In the genomic region with DNA sequence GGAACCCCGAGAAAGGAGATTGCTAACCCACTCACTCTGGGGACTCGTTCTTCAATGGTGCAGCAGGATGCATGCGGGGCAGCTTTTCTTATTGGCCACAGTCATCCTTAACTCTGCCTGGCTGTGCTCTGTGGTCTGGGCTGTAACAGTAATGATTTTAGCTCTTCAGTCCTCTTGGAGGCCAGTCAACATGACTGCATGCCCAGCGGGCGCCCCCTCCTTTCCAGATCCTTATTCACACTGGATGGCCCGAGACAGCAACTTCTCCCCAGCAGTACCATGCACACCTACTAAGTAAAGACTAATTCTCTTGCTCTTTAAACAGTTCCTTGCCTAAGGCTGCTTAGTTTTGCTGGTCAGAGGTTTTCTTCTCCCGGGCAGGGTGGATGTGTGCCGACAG, we compare ENCODE assay signal across 13 mouse cellular contexts.
"Had no signal": no experiment of that assay in that cellular context is flagged by ENCODE, and none has a peak within 500 bp of the region (broad histone marks: within the 10 kb centered on the region; RNA-seq: fewer than 3 reads in every experiment).

No protein-coding gene starts in this region.

- H3K4me3 ChIP-seq: kidney, embryonic 15.5 days; liver, embryonic 13.5 days; megakaryocyte, embryonic 14.5 days; midbrain, embryonic 15.5 days; neural tube, embryonic 13.5 days; stomach, embryonic 15.5 days had no signal

- DNase-seq: kidney, adult 2 months; kidney, postnatal 25 days; liver; liver, embryonic 13.5 days; liver, postnatal 0 days; right cerebral cortex, postnatal 14 days; thymus, adult 2 months; thymus, postnatal 25 days had no signal
